Mouse (Mus musculus) C2C12 (cell line): Measurements from ENCODE around the gene Flna. TPM values are rescaled to one million over a fixed set of nuclear protein-coding genes. Genes with fewer than 3 reads are reported as not detected.

Source experiments
- H3K27me3 ChIP-seq: one replicate; pipeline ENCODE4 v1.6.1; 2011; ENCODE audit not compliant: control insufficient read depth, insufficient read depth, insufficient read length
- H3K36me3 ChIP-seq: one replicate; pipeline ENCODE4 v1.6.1; 2011; ENCODE audit not compliant: control insufficient read depth, insufficient read depth
- H3K4me3 ChIP-seq: one replicate; pipeline ENCODE4 v1.5.1; 2011; ENCODE audit warnings: mild to moderate bottlenecking, control low read depth; ENCODE audit not compliant: poor library complexity, insufficient read depth, severe bottlenecking
- H3K79me2 ChIP-seq: one replicate; pipeline ENCODE4 v1.6.1; 2011; ENCODE audit not compliant: control insufficient read depth, insufficient read depth
- H3K79me3 ChIP-seq: one replicate; pipeline ENCODE4 v1.6.1; 2011; ENCODE audit warnings: low read depth, control low read depth
- H3ac ChIP-seq: one replicate; pipeline ENCODE3; 2011; ENCODE audit warnings: low read depth; ENCODE audit not compliant: control insufficient read depth, insufficient read length
- CEBPB ChIP-seq: IDR thresholded peaks from one replicate; pipeline ENCODE4 v1.6.1; 2011; ENCODE audit warnings: low read depth, mild to moderate bottlenecking, control low read depth, moderate library complexity
- CTCF ChIP-seq: IDR thresholded peaks from one replicate; pipeline ENCODE4 v1.5.1; 2011; ENCODE audit not compliant: control insufficient read depth, insufficient read depth, insufficient read length
- FOSL1 ChIP-seq: IDR thresholded peaks from one replicate; pipeline ENCODE4 v1.8.0; 2011; ENCODE audit warnings: mild to moderate bottlenecking, low read length; ENCODE audit not compliant: poor library complexity, insufficient read depth, severe bottlenecking
- MAX ChIP-seq: IDR thresholded peaks from one replicate; pipeline ENCODE4 v1.6.1; 2011; ENCODE audit warnings: mild to moderate bottlenecking, control low read depth
- MYOD1 ChIP-seq: IDR thresholded peaks from one replicate; pipeline ENCODE4 v1.6.1; 2011; ENCODE audit warnings: low read depth; ENCODE audit not compliant: control insufficient read depth, insufficient read length
- MYOG ChIP-seq: IDR thresholded peaks from one replicate; pipeline ENCODE4 v1.6.1; 2011; ENCODE audit not compliant: control insufficient read depth, insufficient read length; ENCODE audit errors: extremely low read depth
- USF1 ChIP-seq: IDR thresholded peaks from one replicate; pipeline ENCODE4 v1.6.1; 2011; ENCODE audit warnings: low read depth, mild to moderate bottlenecking, control low read depth, moderate library complexity
- polyA plus RNA-seq: library from polyadenylated mRNA; unstranded; fragments of >200 nt; fragmentation: generic; extraction: Trizol; gene quantifications from one replicate; pipeline ENCODE4 v1.2.1, GENCODE M21; 2012; ENCODE audit warnings: missing spikeins

Flna gene
- polyA plus RNA-seq, 1 experiment: 1,024 TPM

DNA sequence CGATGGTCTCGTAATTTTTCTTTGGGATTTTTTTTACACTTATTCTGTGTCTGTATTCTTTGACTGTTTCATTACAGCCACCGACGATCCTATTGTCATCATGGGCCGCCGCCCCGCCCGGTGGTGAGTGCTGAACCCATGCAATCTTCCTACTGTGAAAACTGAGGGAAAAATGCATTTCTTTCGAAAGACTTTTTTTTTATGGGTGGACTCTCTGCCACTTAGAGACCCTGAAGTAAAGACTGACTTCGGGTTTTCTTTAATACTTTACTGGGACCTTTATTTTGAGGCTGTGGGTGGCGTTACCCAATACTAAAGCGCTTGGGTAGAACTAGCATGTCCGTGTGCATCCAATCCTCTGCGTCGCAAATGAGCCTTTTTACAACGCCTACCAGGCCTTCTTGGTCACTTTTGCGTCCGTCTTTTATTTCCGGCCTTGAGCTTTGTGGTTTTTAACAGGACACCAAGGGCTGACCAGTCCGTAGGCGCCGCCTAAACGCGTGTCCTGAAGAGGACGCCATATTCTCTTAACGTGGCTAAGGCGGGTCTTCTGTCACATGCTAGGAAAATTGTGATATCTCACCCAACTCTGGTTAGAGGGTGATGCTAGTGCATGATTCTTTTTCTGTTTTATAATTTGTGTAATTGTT is 21.4 kb upstream of the Flna start:
- peaks cover 27% of the 10 kb centered on the region for H3K79me2 ChIP-seq
- H3K27me3 ChIP-seq: no peaks in the 10 kb centered on the region
- H3K4me3 ChIP-seq: peak overlapping the region; percentile 72
- H3K79me3 ChIP-seq: peaks cover 20% of the 10 kb centered on the region
- H3ac ChIP-seq: peak overlapping the region; percentile 78
- peaks cover 21% of the 10 kb centered on the region for H3K36me3 ChIP-seq
- TF ChIP-seq MAX (peak; percentile 32), CTCF (no peak)

DNA sequence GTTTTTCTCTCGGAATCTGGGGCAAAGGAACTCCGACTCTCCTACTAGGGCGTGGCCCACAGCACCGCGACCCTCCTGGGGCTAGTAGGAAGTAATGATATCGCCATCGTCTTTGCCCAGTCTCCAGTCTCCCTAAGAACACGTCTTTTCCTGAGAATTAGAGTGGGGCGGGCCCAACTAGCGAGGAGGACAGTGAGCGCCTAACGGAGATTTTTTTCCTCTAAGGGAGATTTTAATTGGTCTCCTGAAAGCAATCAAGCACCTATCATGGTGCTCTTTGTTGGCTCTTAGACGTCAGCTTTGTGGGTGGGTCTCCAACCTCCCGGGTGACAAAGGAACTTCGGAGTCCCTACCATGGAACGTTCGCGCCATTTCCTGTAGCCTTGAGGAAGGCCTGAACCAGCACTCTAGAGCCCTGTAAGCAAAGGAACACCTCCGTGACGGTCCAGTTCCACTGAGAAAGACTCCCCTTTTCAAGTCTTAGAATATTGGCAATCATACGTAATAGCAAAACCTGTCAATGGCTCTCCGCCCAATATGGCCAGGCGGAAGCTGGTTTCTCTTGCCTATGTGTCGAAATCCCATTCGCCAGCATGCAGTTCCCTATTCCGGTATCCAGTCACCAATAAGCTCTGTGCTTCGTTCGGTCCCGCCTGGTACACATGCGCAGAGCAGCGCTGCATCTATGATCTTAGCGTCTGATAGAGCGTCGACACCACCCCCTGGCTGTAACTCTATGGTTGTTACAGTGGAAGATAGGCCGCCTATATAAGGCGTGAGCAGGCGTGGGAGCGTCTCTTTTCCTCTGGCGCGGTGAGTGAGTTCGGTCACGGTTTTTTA is 20.7 kb upstream of the Flna start, which contains the start of gene Rpl10:
Gene Rpl10 (plus strand): TSS at position 751 of the 840 bp plus-strand sequence.
- Histone ChIP-seq H3K4me3 (peak within 1 kb of the TSS; percentile 72), H3K79me2 (peaks cover 27% of the 10 kb centered on the region), H3K36me3 (peaks cover 21% of the 10 kb centered on the region), H3ac (peak within 1 kb of the TSS; percentile 80), H3K27me3 (no peaks in the 10 kb centered on the region), H3K79me3 (peaks cover 20% of the 10 kb centered on the region)
- peak; percentile 17 for TF ChIP-seq MAX
- no peak for TF ChIP-seq FOSL1

DNA sequence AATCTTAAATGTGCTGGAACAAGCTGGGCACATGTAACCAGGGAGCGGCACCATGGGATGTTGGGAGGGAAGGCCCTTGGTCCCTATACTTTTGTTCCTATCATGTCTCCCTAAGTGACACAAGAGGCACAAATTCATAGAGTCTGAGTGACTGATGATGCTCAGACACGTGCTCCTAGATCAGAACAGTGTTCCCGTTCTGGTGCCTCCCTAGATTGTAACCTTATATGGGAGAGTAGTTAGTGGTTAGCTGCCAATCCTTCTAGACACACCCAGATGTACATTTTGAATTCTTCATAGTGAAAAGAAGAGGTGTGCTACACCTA is 20.1 kb upstream of the Flna start:
- no peaks in the 10 kb centered on the region for H3K27me3 ChIP-seq
- peaks cover 20% of the 10 kb centered on the region for H3K79me3 ChIP-seq
- peaks cover 21% of the 10 kb centered on the region for H3K36me3 ChIP-seq
- peak overlapping the region; percentile 80 for H3ac ChIP-seq
- TF ChIP-seq FOSL1 (no peak), MAX (peak; percentile 92), USF1 (peak; percentile 56)
- H3K79me2 ChIP-seq: peaks cover 27% of the 10 kb centered on the region
- no peak overlapping the region for H3K4me3 ChIP-seq

DNA sequence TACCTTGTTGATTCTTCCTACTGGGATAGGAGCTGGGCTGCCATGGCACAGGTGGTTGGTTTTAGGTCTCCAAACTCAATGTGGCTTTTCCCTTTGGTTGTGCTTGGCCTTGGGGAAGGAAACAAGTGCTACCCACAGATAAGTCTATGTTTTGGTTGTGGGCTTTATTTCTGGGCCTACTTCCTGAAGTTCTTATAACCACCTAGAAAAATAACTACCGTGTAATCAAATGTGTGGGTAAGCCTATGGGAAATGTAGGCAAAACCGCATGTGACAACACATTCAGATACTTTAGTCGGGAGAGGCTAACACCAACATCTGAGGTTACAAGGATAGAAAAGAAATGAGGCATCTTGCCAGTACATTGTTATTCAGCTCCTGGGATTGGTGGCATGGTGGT is 8.1 kb upstream of the Flna start:
- no peak for TF ChIP-seq USF1
- no peak for TF ChIP-seq CEBPB
- TF ChIP-seq CTCF: no peak
- TF ChIP-seq MYOG: no peak
- no peak for TF ChIP-seq MYOD1
- TF ChIP-seq FOSL1: no peak
- TF ChIP-seq MAX: no peak
- Histone ChIP-seq H3K79me3 (peaks cover 17% of the 10 kb centered on the region), H3K36me3 (peaks cover 26% of the 10 kb centered on the region), H3ac (no peak overlapping the region), H3K27me3 (no peaks in the 10 kb centered on the region), H3K4me3 (no peak overlapping the region), H3K79me2 (peaks cover 32% of the 10 kb centered on the region)

DNA sequence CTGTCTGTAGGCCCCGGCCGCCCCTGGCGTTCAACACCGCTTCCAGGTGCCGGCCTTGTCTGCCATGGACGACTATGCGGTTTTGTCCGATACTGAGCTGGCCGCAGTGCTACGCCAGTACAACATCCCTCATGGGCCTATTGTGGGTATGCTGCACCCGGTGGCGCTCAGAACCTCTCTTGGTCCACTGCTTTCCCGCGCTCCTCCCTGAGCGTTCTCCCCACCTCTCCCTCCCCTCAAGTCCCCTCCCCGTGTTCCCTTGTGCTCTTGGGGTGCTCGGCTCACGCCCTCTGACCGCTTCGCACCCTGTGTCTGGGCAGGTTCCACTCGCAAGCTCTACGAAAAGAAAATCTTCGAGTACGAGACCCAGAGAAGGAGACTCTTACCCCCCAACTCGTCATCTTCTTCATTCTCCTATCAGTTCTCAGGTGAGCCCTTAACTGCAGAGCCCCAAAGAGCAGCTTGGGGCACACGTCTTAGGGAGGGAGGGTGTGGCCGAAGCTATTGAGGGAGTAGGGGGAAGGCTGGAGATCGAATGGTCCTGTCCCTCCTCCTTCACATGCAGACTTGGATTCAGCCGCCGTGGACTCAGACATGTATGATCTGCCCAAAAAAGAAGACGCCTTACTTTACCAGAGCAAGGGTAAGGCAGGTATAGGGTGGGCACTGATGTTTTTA is 5.4 kb upstream of the Flna start:
- Histone ChIP-seq H3K79me3 (peaks cover 17% of the 10 kb centered on the region), H3K36me3 (peaks cover 23% of the 10 kb centered on the region), H3K27me3 (no peaks in the 10 kb centered on the region), H3ac (peak overlapping the region; percentile 76), H3K79me2 (peaks cover 32% of the 10 kb centered on the region), H3K4me3 (peak overlapping the region; percentile 69)
- TF ChIP-seq CEBPB: no peak
- no peak for TF ChIP-seq MAX
- TF ChIP-seq FOSL1: no peak
- TF ChIP-seq USF1: no peak
- TF ChIP-seq MYOD1: no peak
- no peak for TF ChIP-seq CTCF
